Mouse (Mus musculus): ENCODE results near the gene Prss43.

GRCm38 (mm10) chr9:110813789-110814188 lies 12.7 kb upstream of the Prss43 start, which contains the start of gene Prss44:
- TF ChIP-seq GATA1 (IDR thresholded peaks at IDR 0.05; ENCODE audit: borderline replicate concordance, low read length) (no peak), FLI1 (IDR thresholded peaks at IDR 0.05; ENCODE audit: low read length) (no peak)

Measured in megakaryocyte, embryonic 14.5 days (primary cell).